Mouse (Mus musculus): Measurements from ENCODE around the gene Scamp2. TPM values are rescaled to one million over a fixed set of nuclear protein-coding genes. Genes with fewer than 3 reads are reported as not detected.
A peak's percentile ranks its signal among the peaks of the same experiment; 100 is the strongest.

The Scamp2 gene
- total and polyA plus RNA-seq, 2 experiments from 2014 or later: 41.2 to 47.4 TPM

GRCm38 (mm10) chr9:57618854-57619253 is 58.1 kb downstream of the Scamp2 start:
- H3K4me2 ChIP-seq (ENCODE audit: low read depth, low read length, poor library complexity, severe bottlenecking): no peak overlapping the region
- no peak for TF ChIP-seq CTCF (IDR thresholded peaks at IDR 0.05)
- DNase-seq (ENCODE audit: low spot score): no peak
- no peaks in the 10 kb centered on the region for H3K4me1 ChIP-seq (ENCODE audit: insufficient read depth, low read length)
- H3K9me3 ChIP-seq (ENCODE audit: low read length): no peaks in the 10 kb centered on the region
- no peak overlapping the region for H3K9ac ChIP-seq (replicated peaks; ENCODE audit: low read length, poor library complexity, severe bottlenecking)
- no peak overlapping the region for H3K27ac ChIP-seq (ENCODE audit: low read depth, low read length)
- H3K27me3 ChIP-seq (ENCODE audit: insufficient read depth, low read length): no peaks in the 10 kb centered on the region
- H3K36me3 ChIP-seq (ENCODE audit: insufficient read depth, low read length): no peaks in the 10 kb centered on the region
- 83% methylated on average over 8 of the region's 8 CpGs for WGBS
- no peak for ATAC-seq (ENCODE audit: low FRiP score)
- H3K4me3 ChIP-seq (ENCODE audit: low read depth, low read length): no peak overlapping the region

GRCm38 (mm10) chr9:57620674-57621073 is 59.9 kb downstream of the Scamp2 start, which contains the start of gene Lman1l:
TSS of gene Lman1l (minus strand) at chr9:57620774.
- whole genome bisulfite sequencing: 92% methylated on average over 5 of the region's 5 CpGs
- Histone ChIP-seq H3K4me1 (ENCODE audit: insufficient read depth, low read length) (no peaks in the 10 kb centered on the region), H3K9me3 (ENCODE audit: low read length) (no peaks in the 10 kb centered on the region), H3K4me2 (ENCODE audit: low read depth, low read length, poor library complexity, severe bottlenecking) (no peak within 1 kb of the TSS), H3K27ac (ENCODE audit: low read depth, low read length) (no peak within 1 kb of the TSS), H3K36me3 (ENCODE audit: insufficient read depth, low read length) (peaks cover 12% of the 10 kb centered on the region), H3K27me3 (ENCODE audit: insufficient read depth, low read length) (no peaks in the 10 kb centered on the region), H3K4me3 (ENCODE audit: low read depth, low read length) (no peak within 1 kb of the TSS), H3K9ac (replicated peaks; ENCODE audit: low read length, poor library complexity, severe bottlenecking) (no peak within 1 kb of the TSS)
- ATAC-seq (ENCODE audit: low FRiP score) (no peak), DNase-seq (ENCODE audit: low spot score) (no peak)
- TF ChIP-seq CTCF (IDR thresholded peaks at IDR 0.05): no peak

GRCm38 (mm10) chr9:57624295-57624694 is 63.6 kb downstream of the Scamp2 start:
- no peak for TF ChIP-seq CTCF (IDR thresholded peaks at IDR 0.05)
- no peak for DNase-seq (ENCODE audit: low spot score)
- no peak overlapping the region for H3K9ac ChIP-seq (replicated peaks; ENCODE audit: low read length, poor library complexity, severe bottlenecking)
- ATAC-seq (ENCODE audit: low FRiP score): no peak
- H3K4me1 ChIP-seq (ENCODE audit: insufficient read depth, low read length): no peaks in the 10 kb centered on the region
- no peak overlapping the region for H3K4me2 ChIP-seq (ENCODE audit: low read depth, low read length, poor library complexity, severe bottlenecking)
- H3K36me3 ChIP-seq (ENCODE audit: insufficient read depth, low read length): peaks cover 45% of the 10 kb centered on the region
- H3K27me3 ChIP-seq (ENCODE audit: insufficient read depth, low read length): no peaks in the 10 kb centered on the region
- H3K27ac ChIP-seq (ENCODE audit: low read depth, low read length): no peak overlapping the region
- H3K9me3 ChIP-seq (ENCODE audit: low read length): no peaks in the 10 kb centered on the region
- WGBS: 88% methylated on average over 7 of the region's 7 CpGs
- H3K4me3 ChIP-seq (ENCODE audit: low read depth, low read length): no peak overlapping the region

GRCm38 (mm10) chr9:57625674-57626500 is 65.1 kb downstream of the Scamp2 start:
- Histone ChIP-seq H3K27me3 (ENCODE audit: insufficient read depth, low read length) (no peaks in the 10 kb centered on the region), H3K9me3 (ENCODE audit: low read length) (no peaks in the 10 kb centered on the region), H3K27ac (ENCODE audit: low read depth, low read length) (no peak overlapping the region), H3K4me1 (ENCODE audit: insufficient read depth, low read length) (no peaks in the 10 kb centered on the region), H3K4me3 (ENCODE audit: low read depth, low read length) (no peak overlapping the region), H3K36me3 (ENCODE audit: insufficient read depth, low read length) (peaks cover 59% of the 10 kb centered on the region), H3K4me2 (ENCODE audit: low read depth, low read length, poor library complexity, severe bottlenecking) (no peak overlapping the region), H3K9ac (replicated peaks; ENCODE audit: low read length, poor library complexity, severe bottlenecking) (0 out of 2 replicates have a peak overlapping the region, but pooled peaks have one; percentile 29)
- WGBS: 67% methylated on average over 15 of the region's 15 CpGs
- ATAC-seq (ENCODE audit: low FRiP score): no peak
- no peak for DNase-seq (ENCODE audit: low spot score)
- no peak for TF ChIP-seq CTCF (IDR thresholded peaks at IDR 0.05)

GRCm38 (mm10) chr9:57627191-57627590 is 66.4 kb downstream of the Scamp2 start:
- 90% methylated on average over 17 of the region's 17 CpGs for WGBS

GRCm38 (mm10) chr9:57627892-57628291 is 67.1 kb downstream of the Scamp2 start:
- WGBS: 91% methylated on average over 11 of the region's 11 CpGs

More at GRCm38 (mm10) chr9:57627191-57627590, 66.4 kb downstream of the Scamp2 start:
- no peaks in the 10 kb centered on the region for H3K27me3 ChIP-seq (ENCODE audit: insufficient read depth, low read length)
- no peaks in the 10 kb centered on the region for H3K9me3 ChIP-seq (ENCODE audit: low read length)
- no peaks in the 10 kb centered on the region for H3K4me1 ChIP-seq (ENCODE audit: insufficient read depth, low read length)
- no peak overlapping the region for H3K27ac ChIP-seq (ENCODE audit: low read depth, low read length)
- H3K4me3 ChIP-seq (ENCODE audit: low read depth, low read length): no peak overlapping the region
- no peak for TF ChIP-seq CTCF (IDR thresholded peaks at IDR 0.05)
- no peak for DNase-seq (ENCODE audit: low spot score)
- no peak for ATAC-seq (ENCODE audit: low FRiP score)
- no peak overlapping the region for H3K9ac ChIP-seq (replicated peaks; ENCODE audit: low read length, poor library complexity, severe bottlenecking)
- peaks cover 71% of the 10 kb centered on the region for H3K36me3 ChIP-seq (ENCODE audit: insufficient read depth, low read length)
- no peak overlapping the region for H3K4me2 ChIP-seq (ENCODE audit: low read depth, low read length, poor library complexity, severe bottlenecking)

More at GRCm38 (mm10) chr9:57627892-57628291, 67.1 kb downstream of the Scamp2 start:
- no peak for TF ChIP-seq CTCF (IDR thresholded peaks at IDR 0.05)
- Histone ChIP-seq H3K4me1 (ENCODE audit: insufficient read depth, low read length) (no peaks in the 10 kb centered on the region), H3K4me3 (ENCODE audit: low read depth, low read length) (no peak overlapping the region), H3K4me2 (ENCODE audit: low read depth, low read length, poor library complexity, severe bottlenecking) (no peak overlapping the region), H3K9me3 (ENCODE audit: low read length) (no peaks in the 10 kb centered on the region), H3K9ac (replicated peaks; ENCODE audit: low read length, poor library complexity, severe bottlenecking) (no peak overlapping the region), H3K27me3 (ENCODE audit: insufficient read depth, low read length) (no peaks in the 10 kb centered on the region), H3K27ac (ENCODE audit: low read depth, low read length) (no peak overlapping the region), H3K36me3 (ENCODE audit: insufficient read depth, low read length) (peaks cover 74% of the 10 kb centered on the region)
- DNase-seq (ENCODE audit: low spot score): no peak
- ATAC-seq (ENCODE audit: low FRiP score): no peak

Data from midbrain, postnatal 0 days (tissue).